Mouse (Mus musculus) heart, embryonic 15.5 days (tissue): ENCODE measurements around the gene Traf2. TPM values are rescaled to one million over a fixed set of nuclear protein-coding genes. Genes with fewer than 3 reads are reported as not detected.

Experiments used
- ATAC-seq: fragments of 200-750 bp; cut with Nextera tagmentation; replicated peaks from 2 replicates; pipeline ENCODE4 v1.8.0; 2017; ENCODE audit warnings: low read depth, moderate TSS enrichment; ENCODE audit not compliant: insufficient number of reproducible peaks, insufficient read depth, low FRiP score
- H3K27ac ChIP-seq: fragments of 300-500 bp; sonication (generic); 2 replicates; pipeline ENCODE4 v1.5.1; 2015; ENCODE audit warnings: mild to moderate bottlenecking, inconsistent platforms
- H3K27me3 ChIP-seq: fragments of 300-500 bp; sonication (generic); 2 replicates; pipeline ENCODE4 v1.6.1; 2015; ENCODE audit warnings: inconsistent platforms
- H3K36me3 ChIP-seq: fragments of 300-500 bp; sonication (generic); 2 replicates; pipeline ENCODE4 v1.6.1; 2015; ENCODE audit warnings: mild to moderate bottlenecking, inconsistent platforms
- H3K4me1 ChIP-seq: fragments of 300-500 bp; sonication (generic); replicated peaks from 2 replicates; pipeline ENCODE4 v1.6.1; 2015; ENCODE audit warnings: inconsistent platforms
- H3K4me2 ChIP-seq: fragments of 300-500 bp; sonication (generic); 2 replicates; pipeline ENCODE4 v1.6.1; 2015; ENCODE audit warnings: inconsistent platforms, mild to moderate bottlenecking, moderate library complexity
- H3K4me3 ChIP-seq: fragments of 300-500 bp; sonication (generic); 2 replicates; pipeline ENCODE4 v1.5.1; 2015; ENCODE audit warnings: mild to moderate bottlenecking, inconsistent platforms
- H3K9ac ChIP-seq: fragments of 300-500 bp; sonication (generic); 2 replicates; pipeline ENCODE4 v1.6.1; 2015; ENCODE audit warnings: mild to moderate bottlenecking, inconsistent platforms
- H3K9me3 ChIP-seq: fragments of 300-500 bp; sonication (generic); replicated peaks from 2 replicates; pipeline ENCODE4 v1.6.1; 2016; ENCODE audit warnings: inconsistent platforms
- WGBS: fragments of 180-500 bp; shearing (Covaris S2); methylation state at CpG from one replicate; pipeline ENCODE4 v1.1.7; 2015; ENCODE audit warnings: mixed read lengths; 5-methylcytosine and 5-hydroxymethylcytosine counted together
- polyA plus RNA-seq: library from polyadenylated mRNA; unstranded; fragments of >200 nt; fragmentation: Nextera tagmentation; extraction: Ambion mirVana; gene quantifications from 2 replicates; pipeline ENCODE4 v1.2.1, GENCODE M21; 2015

Gene Traf2
- polyA plus RNA-seq, 1 experiment from 2014 or later: 18.4 TPM

- no peaks in the 10 kb centered on the region for H3K36me3 ChIP-seq
- no peak overlapping the region for H3K4me2 ChIP-seq
- H3K27me3 ChIP-seq: no peaks in the 10 kb centered on the region
- WGBS: 78% methylated on average over 6 of the region's 6 CpGs
- ATAC-seq: no peak
- H3K4me1 ChIP-seq: no peaks in the 10 kb centered on the region
- no peaks in the 10 kb centered on the region for H3K9me3 ChIP-seq
- no peak overlapping the region for H3K27ac ChIP-seq
- H3K9ac ChIP-seq: no peak overlapping the region
- H3K4me3 ChIP-seq: no peak overlapping the region
These were observed 58.6 kb downstream of the Traf2 start for GRCm38 (mm10) chr2:25487965-25488670.

- Histone ChIP-seq H3K4me2 (no peak overlapping the region), H3K27me3 (peaks cover 4% of the 10 kb centered on the region; the same call in 1 of the 2 replicates), H3K4me1 (no peaks in the 10 kb centered on the region), H3K9ac (no peak overlapping the region), H3K27ac (no peak overlapping the region), H3K4me3 (no peak overlapping the region), H3K9me3 (no peaks in the 10 kb centered on the region), H3K36me3 (no peaks in the 10 kb centered on the region)
- WGBS: 58% methylated on average over 11 of the region's 11 CpGs
- no peak for ATAC-seq
These were observed 61.7 kb downstream of the Traf2 start for GRCm38 (mm10) chr2:25484901-25485647.

DNA sequence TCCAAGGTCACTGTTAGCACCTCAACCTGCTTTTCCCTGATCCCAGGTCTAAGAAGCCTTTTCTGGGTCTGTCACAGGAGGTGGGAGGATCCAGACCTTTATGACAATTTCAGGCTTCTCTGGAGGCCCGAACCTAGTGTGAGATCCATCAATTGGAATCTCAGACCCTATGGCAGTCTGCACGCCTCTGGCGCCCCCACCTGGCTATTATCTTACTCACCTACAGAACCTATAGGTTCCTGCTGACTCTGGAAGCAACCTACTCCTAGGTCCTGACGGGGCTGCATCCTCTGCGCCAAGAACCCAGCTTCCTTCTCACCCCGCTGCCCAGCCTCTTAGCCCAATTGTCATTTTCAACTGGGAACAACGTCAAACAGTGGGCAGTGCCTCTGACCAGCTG lies 63.8 kb downstream of the Traf2 start:
- WGBS: 16% methylated on average over 7 of the region's 7 CpGs
- H3K36me3 ChIP-seq: no peaks in the 10 kb centered on the region
- H3K27me3 ChIP-seq: peaks cover 4% of the 10 kb centered on the region; the same call in 1 of the 2 replicates
- H3K4me3 ChIP-seq: no peak overlapping the region
- no peak for ATAC-seq
- H3K4me2 ChIP-seq: no peak overlapping the region
- H3K9me3 ChIP-seq: no peaks in the 10 kb centered on the region
- H3K27ac ChIP-seq: no peak overlapping the region
- no peaks in the 10 kb centered on the region for H3K4me1 ChIP-seq
- H3K9ac ChIP-seq: no peak overlapping the region

- ATAC-seq: no peak
- no peak overlapping the region for H3K9ac ChIP-seq
- H3K4me1 ChIP-seq: no peaks in the 10 kb centered on the region
- 76% methylated on average over 1 of the region's 1 CpGs for WGBS
- H3K27ac ChIP-seq: no peak overlapping the region
- H3K4me2 ChIP-seq: no peak overlapping the region
- no peaks in the 10 kb centered on the region for H3K36me3 ChIP-seq
- H3K4me3 ChIP-seq: no peak overlapping the region
- no peaks in the 10 kb centered on the region for H3K9me3 ChIP-seq
- peaks cover 4% of the 10 kb centered on the region; the same call in 1 of the 2 replicates for H3K27me3 ChIP-seq
These were observed 66.2 kb downstream of the Traf2 start for GRCm38 (mm10) chr2:25480541-25480940.

DNA sequence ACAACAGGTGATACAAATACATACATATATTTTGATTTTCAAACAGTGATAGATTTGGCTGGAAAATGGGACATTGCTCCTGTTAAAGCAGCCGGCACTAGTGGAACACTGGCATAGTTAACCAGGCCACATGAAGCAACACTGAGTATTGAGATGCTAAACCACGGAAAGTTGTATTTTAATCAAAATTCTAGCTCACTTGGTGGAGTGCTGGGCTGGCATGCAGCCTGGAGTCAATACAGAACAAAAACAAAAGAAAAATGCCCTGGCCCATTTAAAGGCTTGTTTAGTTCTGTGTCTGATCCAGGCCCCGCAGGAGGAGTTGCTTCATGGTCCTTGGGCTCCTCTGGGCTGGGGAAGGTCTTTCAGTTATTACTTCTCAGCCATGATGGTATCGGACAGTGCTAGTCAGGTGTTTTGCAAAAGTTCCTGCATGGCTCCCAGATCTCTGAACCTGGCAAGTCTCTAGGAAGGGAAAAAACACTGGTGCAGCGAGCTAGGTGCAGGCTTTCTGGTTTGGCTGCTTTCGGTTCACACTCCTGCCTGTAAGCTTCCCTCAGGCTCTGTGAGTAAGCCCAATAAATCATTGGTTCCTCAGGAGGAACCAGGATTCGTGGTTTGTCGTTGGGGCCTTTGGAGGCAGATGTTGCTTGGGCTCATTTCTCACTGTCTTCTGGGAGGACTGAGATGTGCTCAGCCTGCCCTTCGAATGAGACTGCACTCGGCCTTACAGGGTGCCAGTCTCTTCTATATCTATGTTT lies 67.0 kb downstream of the Traf2 start:
- peaks cover 4% of the 10 kb centered on the region; the same call in 1 of the 2 replicates for H3K27me3 ChIP-seq
- H3K4me3 ChIP-seq: no peak overlapping the region
- H3K4me1 ChIP-seq: no peaks in the 10 kb centered on the region
- no peak for ATAC-seq
- no peaks in the 10 kb centered on the region for H3K36me3 ChIP-seq
- no peaks in the 10 kb centered on the region for H3K9me3 ChIP-seq
- no peak overlapping the region for H3K4me2 ChIP-seq
- WGBS: 67% methylated on average over 10 of the region's 10 CpGs
- no peak overlapping the region for H3K9ac ChIP-seq
- no peak overlapping the region for H3K27ac ChIP-seq

DNA sequence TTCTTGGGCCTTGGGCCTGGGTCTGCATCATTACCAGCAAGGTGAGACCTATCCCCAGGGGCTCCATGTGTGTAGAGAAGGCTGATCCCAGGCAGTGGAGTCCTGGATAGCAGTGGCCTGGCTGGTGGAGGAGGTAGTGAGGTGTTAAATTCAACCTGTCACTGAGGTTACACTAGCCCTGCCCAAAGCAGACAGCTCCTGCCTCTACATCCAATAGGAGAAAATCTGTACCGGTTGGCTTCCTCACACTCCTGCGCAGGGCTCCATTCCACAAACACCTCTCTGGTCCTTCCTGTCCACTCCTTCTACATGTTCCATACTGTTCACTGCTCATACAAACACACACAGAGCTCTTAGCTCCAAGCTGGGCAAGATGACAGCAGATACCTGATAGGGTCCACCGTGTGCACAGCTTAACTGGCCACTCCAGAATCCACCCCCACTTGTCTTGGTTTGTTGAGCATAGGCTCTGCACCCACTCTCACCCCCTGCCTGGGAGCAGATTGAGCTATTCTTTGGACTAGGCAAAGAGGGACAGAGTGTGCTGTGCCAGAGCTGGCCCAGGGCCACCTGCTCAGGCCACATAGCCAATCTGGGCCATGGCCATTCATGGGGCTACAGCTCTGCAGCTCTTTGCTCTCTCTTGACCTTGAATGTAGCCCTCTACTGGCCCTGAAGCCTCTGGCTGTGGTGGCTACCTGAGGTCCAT lies 68.6 kb downstream of the Traf2 start:
- H3K9me3 ChIP-seq: no peaks in the 10 kb centered on the region
- H3K4me1 ChIP-seq: no peaks in the 10 kb centered on the region
- no peak overlapping the region for H3K9ac ChIP-seq
- H3K27ac ChIP-seq: no peak overlapping the region
- H3K4me3 ChIP-seq: no peak overlapping the region
- WGBS: 80% methylated on average over 3 of the region's 3 CpGs
- no peak overlapping the region for H3K4me2 ChIP-seq
- ATAC-seq: no peak
- peaks cover 4% of the 10 kb centered on the region; the same call in 1 of the 2 replicates for H3K27me3 ChIP-seq
- H3K36me3 ChIP-seq: no peaks in the 10 kb centered on the region

GRCm38 (mm10) chr2:25477541-25477940 lies 69.2 kb downstream of the Traf2 start:
- 79% methylated on average over 8 of the region's 8 CpGs for WGBS
- no peak overlapping the region for H3K27ac ChIP-seq
- ATAC-seq: no peak

GRCm38 (mm10) chr2:25472550-25472949 lies 74.2 kb downstream of the Traf2 start:
- ATAC-seq: no peak
- Histone ChIP-seq H3K27ac (no peak overlapping the region), H3K9me3 (no peaks in the 10 kb centered on the region), H3K36me3 (no peaks in the 10 kb centered on the region), H3K9ac (no peak overlapping the region), H3K4me2 (no peak overlapping the region), H3K4me3 (no peak overlapping the region), H3K27me3 (no peaks in the 10 kb centered on the region), H3K4me1 (peaks cover 28% of the 10 kb centered on the region)
- WGBS: 67% methylated on average over 2 of the region's 2 CpGs

More at GRCm38 (mm10) chr2:25477541-25477940, 69.2 kb downstream of the Traf2 start:
- Histone ChIP-seq H3K4me3 (no peak overlapping the region), H3K9ac (no peak overlapping the region), H3K36me3 (no peaks in the 10 kb centered on the region), H3K4me1 (no peaks in the 10 kb centered on the region), H3K4me2 (no peak overlapping the region), H3K9me3 (no peaks in the 10 kb centered on the region), H3K27me3 (peaks cover 4% of the 10 kb centered on the region; the same call in 1 of the 2 replicates)

DNA sequence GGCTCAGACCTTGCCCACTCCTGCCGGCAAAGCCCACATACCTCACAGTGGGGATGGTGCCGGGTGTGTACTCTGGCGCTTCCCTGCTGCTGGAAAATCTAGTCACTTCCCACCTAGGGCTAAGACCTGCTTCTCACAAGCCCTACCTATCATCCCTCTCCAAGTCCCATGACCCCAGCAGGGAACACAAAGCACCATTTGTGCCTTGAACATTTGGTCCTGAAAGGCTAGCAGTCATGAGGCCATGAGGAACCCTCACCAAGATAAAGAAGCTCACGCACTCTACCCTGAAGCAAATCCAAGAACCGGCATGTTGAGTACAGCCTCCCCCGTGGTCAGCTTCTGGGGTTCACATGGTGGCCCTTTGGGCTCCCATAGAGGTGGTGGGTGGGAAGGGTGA lies 76.8 kb downstream of the Traf2 start, which contains the start of gene Ptgds:
TSS of gene Ptgds (minus strand) at position 78 of the 400 bp plus-strand sequence.
- peak within 1 kb of the TSS; percentile 3 for H3K4me3 ChIP-seq
- H3K9me3 ChIP-seq: no peaks in the 10 kb centered on the region
- no peaks in the 10 kb centered on the region for H3K36me3 ChIP-seq
- ATAC-seq: no peak
- H3K27ac ChIP-seq: peak within 1 kb of the TSS; percentile 96
- no peaks in the 10 kb centered on the region for H3K27me3 ChIP-seq
- H3K9ac ChIP-seq: 0 out of 2 replicates have a peak within 1 kb of the TSS, but pooled peaks have one; percentile 18
- WGBS: 24% methylated on average over 6 of the region's 6 CpGs
- peak within 1 kb of the TSS; percentile 40 for H3K4me2 ChIP-seq
- peaks cover 38% of the 10 kb centered on the region for H3K4me1 ChIP-seq

DNA sequence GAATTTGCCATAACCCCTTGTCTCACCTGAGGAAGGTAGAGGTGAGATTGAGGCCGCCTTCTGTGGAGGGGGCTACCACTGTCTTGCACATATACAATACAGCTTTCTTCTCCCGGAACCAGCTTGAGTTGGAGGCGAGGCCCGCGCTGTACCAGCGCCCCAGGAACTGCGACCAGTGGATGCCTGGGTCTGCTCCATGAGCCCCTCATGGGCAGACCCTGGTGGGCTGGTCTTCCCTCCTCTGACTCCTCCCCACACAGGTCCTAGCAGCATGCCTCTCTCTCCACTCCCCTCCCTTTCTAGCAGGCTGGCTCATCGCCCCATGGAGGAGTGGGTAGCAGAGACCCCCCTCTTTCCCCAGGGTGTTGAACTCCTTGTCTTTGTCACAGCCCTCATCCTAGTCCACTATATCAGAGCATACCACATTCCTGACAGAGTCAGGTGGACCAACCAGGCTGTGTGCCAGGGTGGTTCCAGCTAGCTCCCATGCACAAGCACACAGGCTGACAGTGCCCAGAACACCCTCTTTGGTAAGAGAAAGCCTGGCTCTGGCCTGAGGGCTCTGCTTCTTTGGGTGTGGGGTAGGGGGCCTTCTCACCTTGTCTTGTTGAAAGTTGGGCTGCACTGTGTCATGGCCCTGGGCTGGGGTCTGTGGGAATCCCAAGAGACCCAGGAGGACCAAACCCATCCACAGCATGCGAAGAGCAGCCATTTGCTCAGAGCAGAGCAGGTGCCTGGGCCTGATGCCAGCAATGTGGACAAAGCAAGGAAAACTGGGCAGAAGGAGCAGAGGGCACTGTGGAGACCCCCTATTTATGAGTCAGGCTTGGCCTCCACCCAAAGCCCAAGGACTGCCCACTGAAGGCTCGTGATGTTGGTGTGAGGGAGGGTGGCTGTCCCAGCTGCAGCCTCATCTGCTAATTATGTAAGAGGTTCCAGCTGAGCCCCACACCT lies 77.5 kb downstream of the Traf2 start:
- H3K4me2 ChIP-seq: peak overlapping the region; percentile 40

More for the DNA sequence above, 77.5 kb downstream of the Traf2 start:
- peaks cover 38% of the 10 kb centered on the region for H3K4me1 ChIP-seq
- no peaks in the 10 kb centered on the region for H3K36me3 ChIP-seq
- 68% methylated on average over 10 of the region's 10 CpGs for WGBS
- H3K27ac ChIP-seq: peak overlapping the region; percentile 96
- no peaks in the 10 kb centered on the region for H3K9me3 ChIP-seq
- H3K9ac ChIP-seq: 0 out of 2 replicates have a peak overlapping the region, but pooled peaks have one; percentile 18
- peak; percentile 87 for ATAC-seq
- H3K27me3 ChIP-seq: no peaks in the 10 kb centered on the region
- H3K4me3 ChIP-seq: peak overlapping the region; percentile 3
